Mouse (Mus musculus): ENCODE measurements around the gene Lima1. TPM values are rescaled to one million over a fixed set of nuclear protein-coding genes. Genes with fewer than 3 reads are reported as not detected.
"Not testable (repeated sequence)": the region's sequence is repeated elsewhere in the genome, so short reads cannot be mapped to it uniquely, and the experiment has no call there.

The Lima1 gene
- polyA plus RNA-seq, 2 experiments = 76.0 to 81.2 TPM

GRCm38 (mm10) chr15:99828061-99828460 is 47.2 kb downstream of the Lima1 start:
- no peak overlapping the region for H3K27ac ChIP-seq (replicated peaks; ENCODE audit: low read depth, low read length)
- no peak for ATAC-seq (ENCODE audit: low FRiP score, low read depth)
- no peak overlapping the region for H3K4me3 ChIP-seq (replicated peaks; ENCODE audit: low read length)
- no peak for TF ChIP-seq POLR2A (IDR thresholded peaks at IDR 0.05; ENCODE audit: borderline replicate concordance, extremely low read depth, insufficient read depth, insufficient read length)
- 74% methylated on average over 2 of the region's 2 CpGs for WGBS
- no peaks in the 10 kb centered on the region for H3K9me3 ChIP-seq (ENCODE audit: control insufficient read depth, low read length)
- no peaks in the 10 kb centered on the region for H3K4me1 ChIP-seq (ENCODE audit: control insufficient read depth, insufficient read depth, low read length)
- no peak for DNase-seq (ENCODE audit: low spot score)
- H3K36me3 ChIP-seq (ENCODE audit: control insufficient read depth, insufficient read depth, low read length) = no peaks in the 10 kb centered on the region
- no peak overlapping the region for H3K9ac ChIP-seq (ENCODE audit: low read depth, low read length, severe bottlenecking)
- no peaks in the 10 kb centered on the region for H3K27me3 ChIP-seq (ENCODE audit: control insufficient read depth, insufficient read depth, low read length)
- H3K4me2 ChIP-seq (replicated peaks; ENCODE audit: low read depth, low read length, severe bottlenecking) = no peak overlapping the region

- ATAC-seq (ENCODE audit: low FRiP score, low read depth) (no peak), DNase-seq (ENCODE audit: low spot score) (no peak)
- no peak overlapping the region for H3K4me2 ChIP-seq (replicated peaks; ENCODE audit: low read depth, low read length, severe bottlenecking)
- no peaks in the 10 kb centered on the region for H3K4me1 ChIP-seq (ENCODE audit: control insufficient read depth, insufficient read depth, low read length)
- H3K27ac ChIP-seq (replicated peaks; ENCODE audit: low read depth, low read length) = no peak overlapping the region
- no peak overlapping the region for H3K9ac ChIP-seq (ENCODE audit: low read depth, low read length, severe bottlenecking)
- no peaks in the 10 kb centered on the region for H3K27me3 ChIP-seq (ENCODE audit: control insufficient read depth, insufficient read depth, low read length)
- H3K9me3 ChIP-seq (ENCODE audit: control insufficient read depth, low read length) = no peaks in the 10 kb centered on the region
- no peak for TF ChIP-seq POLR2A (IDR thresholded peaks at IDR 0.05; ENCODE audit: borderline replicate concordance, extremely low read depth, insufficient read depth, insufficient read length)
- no peaks in the 10 kb centered on the region for H3K36me3 ChIP-seq (ENCODE audit: control insufficient read depth, insufficient read depth, low read length)
- no peak overlapping the region for H3K4me3 ChIP-seq (replicated peaks; ENCODE audit: low read length)
- 70% methylated on average over 8 of the region's 8 CpGs for WGBS
These were observed 48.9 kb downstream of the Lima1 start for GRCm38 (mm10) chr15:99826210-99826888.

DNA sequence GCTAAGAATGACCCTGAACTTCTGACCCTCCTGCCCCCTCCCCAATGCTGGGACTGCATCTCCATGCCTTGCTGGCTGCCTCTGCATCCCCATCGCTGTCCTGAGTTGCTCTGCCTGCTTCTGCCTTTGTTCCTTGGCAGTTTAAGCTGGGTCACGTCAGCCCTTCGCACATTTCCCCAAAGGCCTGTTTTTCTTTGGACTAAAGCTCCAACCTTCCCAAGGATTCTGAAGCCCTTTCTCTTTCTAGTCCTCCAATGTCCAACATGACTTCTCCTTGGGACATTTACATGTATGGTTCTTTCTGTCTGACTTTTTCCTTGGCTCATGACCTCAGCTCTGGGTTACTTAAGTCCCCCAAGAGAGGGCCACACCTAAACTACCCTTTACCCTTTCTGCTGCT is 50.0 kb downstream of the Lima1 start:
- no peak for TF ChIP-seq POLR2A (IDR thresholded peaks at IDR 0.05; ENCODE audit: borderline replicate concordance, extremely low read depth, insufficient read depth, insufficient read length)
- no peaks in the 10 kb centered on the region for H3K9me3 ChIP-seq (ENCODE audit: control insufficient read depth, low read length)
- no peak overlapping the region for H3K9ac ChIP-seq (ENCODE audit: low read depth, low read length, severe bottlenecking)
- no peak overlapping the region for H3K4me3 ChIP-seq (replicated peaks; ENCODE audit: low read length)
- H3K4me1 ChIP-seq (ENCODE audit: control insufficient read depth, insufficient read depth, low read length) = peaks cover 4% of the 10 kb centered on the region
- 90% methylated on average over 3 of the region's 3 CpGs for WGBS
- DNase-seq (ENCODE audit: low spot score) (no peak), ATAC-seq (ENCODE audit: low FRiP score, low read depth) (no peak)
- H3K36me3 ChIP-seq (ENCODE audit: control insufficient read depth, insufficient read depth, low read length) = no peaks in the 10 kb centered on the region
- H3K27me3 ChIP-seq (ENCODE audit: control insufficient read depth, insufficient read depth, low read length) = no peaks in the 10 kb centered on the region
- H3K27ac ChIP-seq (replicated peaks; ENCODE audit: low read depth, low read length) = no peak overlapping the region
- no peak overlapping the region for H3K4me2 ChIP-seq (replicated peaks; ENCODE audit: low read depth, low read length, severe bottlenecking)

DNA sequence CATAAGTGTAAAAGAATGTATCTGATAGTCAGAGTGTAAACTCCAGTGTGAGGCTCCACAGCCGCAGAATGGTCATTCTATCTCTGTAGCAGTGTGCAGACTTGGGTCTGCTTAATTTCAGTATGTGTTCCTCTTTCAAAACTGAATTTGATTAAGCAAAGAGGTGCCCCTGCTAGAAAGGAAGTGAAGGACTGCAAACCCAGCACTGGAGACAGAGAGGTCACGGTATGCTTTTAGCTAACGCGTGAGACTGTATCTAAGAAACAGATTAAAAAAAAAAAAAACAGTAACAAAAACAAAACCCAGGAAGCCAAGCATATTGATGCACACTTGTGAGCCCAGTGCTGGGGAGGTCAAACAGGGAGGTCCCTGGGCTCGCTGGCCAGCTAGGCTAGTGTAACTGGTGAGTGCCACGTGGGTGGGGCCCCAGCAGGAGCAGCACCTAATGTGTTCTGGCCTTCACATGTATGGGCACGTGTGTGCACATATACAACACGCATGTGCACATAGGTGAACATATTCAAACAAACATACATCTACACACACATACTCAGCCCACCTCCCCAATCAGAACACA is 51.8 kb downstream of the Lima1 start:
- no peak overlapping the region for H3K9ac ChIP-seq (ENCODE audit: low read depth, low read length, severe bottlenecking)
- TF ChIP-seq POLR2A (IDR thresholded peaks at IDR 0.05; ENCODE audit: borderline replicate concordance, extremely low read depth, insufficient read depth, insufficient read length) = no peak
- no peak overlapping the region for H3K4me2 ChIP-seq (replicated peaks; ENCODE audit: low read depth, low read length, severe bottlenecking)
- 76% methylated on average over 8 of the region's 8 CpGs for WGBS
- H3K36me3 ChIP-seq (ENCODE audit: control insufficient read depth, insufficient read depth, low read length) = no peaks in the 10 kb centered on the region
- no peak overlapping the region for H3K4me3 ChIP-seq (replicated peaks; ENCODE audit: low read length)
- DNase-seq (ENCODE audit: low spot score) (no peak), ATAC-seq (ENCODE audit: low FRiP score, low read depth) (no peak)
- no peaks in the 10 kb centered on the region for H3K9me3 ChIP-seq (ENCODE audit: control insufficient read depth, low read length)
- H3K4me1 ChIP-seq (ENCODE audit: control insufficient read depth, insufficient read depth, low read length) = peaks cover 4% of the 10 kb centered on the region
- no peaks in the 10 kb centered on the region for H3K27me3 ChIP-seq (ENCODE audit: control insufficient read depth, insufficient read depth, low read length)
- H3K27ac ChIP-seq (replicated peaks; ENCODE audit: low read depth, low read length) = no peak overlapping the region

DNA sequence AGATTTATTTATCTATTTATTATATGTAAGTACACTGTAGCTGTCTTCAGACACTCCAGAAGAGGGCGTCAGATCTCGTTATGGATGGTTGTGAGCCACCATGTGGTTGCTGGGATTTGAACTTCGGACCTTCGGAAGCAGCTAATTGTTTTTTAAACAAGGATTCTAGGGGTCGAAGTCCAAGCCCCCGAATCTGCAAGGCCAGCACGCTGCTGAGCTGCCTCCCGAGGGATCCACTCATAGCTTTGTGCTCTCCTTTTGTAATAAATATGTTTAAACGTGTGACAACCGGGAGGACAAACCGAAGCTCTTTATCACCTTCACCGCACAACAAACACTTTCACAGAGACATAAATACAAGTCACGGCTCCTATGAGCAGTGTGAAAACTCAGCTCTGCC is 52.8 kb downstream of the Lima1 start:
- H3K27me3 ChIP-seq (ENCODE audit: control insufficient read depth, insufficient read depth, low read length); ATAC-seq (ENCODE audit: low FRiP score, low read depth); H3K36me3 ChIP-seq (ENCODE audit: control insufficient read depth, insufficient read depth, low read length); H3K4me3 ChIP-seq (replicated peaks; ENCODE audit: low read length); H3K4me1 ChIP-seq (ENCODE audit: control insufficient read depth, insufficient read depth, low read length); H3K9me3 ChIP-seq (ENCODE audit: control insufficient read depth, low read length); H3K9ac ChIP-seq (ENCODE audit: low read depth, low read length, severe bottlenecking); DNase-seq (ENCODE audit: low spot score); H3K4me2 ChIP-seq (replicated peaks; ENCODE audit: low read depth, low read length, severe bottlenecking); H3K27ac ChIP-seq (replicated peaks; ENCODE audit: low read depth, low read length): not testable (repeated sequence)
- WGBS = 89% methylated on average over 13 of the region's 13 CpGs
